Mouse (Mus musculus) cerebellum, postnatal 4 days (tissue): ENCODE results near the gene Ttyh1.
"Not testable (repeated sequence)": the region's sequence is repeated elsewhere in the genome, so short reads cannot be mapped to it uniquely, and the experiment has no call there.

ENCODE experiments used
- DNase-seq, 2 experiments: peaks; one replicate each; pipeline ENCODE4 v3.0.0; 2022; ENCODE audit warnings: low spot score in 2 of 2, mixed read lengths in 1 of 2

The Ttyh1 gene

DNA sequence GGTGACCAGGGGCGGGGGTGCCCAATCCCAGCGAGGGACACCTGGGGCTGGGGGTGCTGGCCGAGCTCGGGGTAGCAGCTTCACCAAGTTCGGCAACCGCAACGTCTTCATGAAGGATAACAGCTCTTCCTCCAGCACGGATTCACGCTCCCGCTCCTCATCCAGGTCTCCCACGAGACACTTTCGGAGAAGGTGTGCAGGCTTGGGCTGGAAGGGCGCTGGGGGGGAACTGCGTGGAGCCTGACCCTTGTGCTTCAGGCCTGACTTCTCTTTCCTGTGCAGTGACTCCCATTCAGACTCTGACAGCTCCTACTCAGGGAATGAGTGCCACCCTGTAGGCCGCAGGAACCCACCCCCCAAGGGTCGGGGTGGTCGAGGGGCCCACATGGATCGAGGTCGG lies 24.3 kb downstream of the Ttyh1 start:
- DNase-seq = no peak

DNA sequence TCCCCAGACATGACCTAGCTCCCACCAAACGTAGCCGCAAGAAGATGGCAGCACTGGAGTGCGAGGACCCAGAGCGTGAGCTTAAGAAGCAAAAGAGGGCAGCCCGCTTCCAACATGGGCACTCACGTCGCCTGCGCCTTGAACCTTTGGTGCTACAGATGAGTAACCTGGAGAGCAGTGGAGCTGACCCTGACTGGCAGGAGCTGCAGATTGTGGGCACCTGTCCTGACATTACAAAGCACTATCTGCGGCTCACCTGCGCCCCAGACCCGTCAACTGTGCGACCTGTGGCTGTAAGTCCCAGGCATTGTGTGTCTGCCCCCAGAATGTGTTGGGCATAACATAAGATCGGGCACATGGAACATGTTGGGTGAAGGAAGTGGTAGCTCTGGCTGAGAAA lies 24.8 kb downstream of the Ttyh1 start:
- no peak for DNase-seq

DNA sequence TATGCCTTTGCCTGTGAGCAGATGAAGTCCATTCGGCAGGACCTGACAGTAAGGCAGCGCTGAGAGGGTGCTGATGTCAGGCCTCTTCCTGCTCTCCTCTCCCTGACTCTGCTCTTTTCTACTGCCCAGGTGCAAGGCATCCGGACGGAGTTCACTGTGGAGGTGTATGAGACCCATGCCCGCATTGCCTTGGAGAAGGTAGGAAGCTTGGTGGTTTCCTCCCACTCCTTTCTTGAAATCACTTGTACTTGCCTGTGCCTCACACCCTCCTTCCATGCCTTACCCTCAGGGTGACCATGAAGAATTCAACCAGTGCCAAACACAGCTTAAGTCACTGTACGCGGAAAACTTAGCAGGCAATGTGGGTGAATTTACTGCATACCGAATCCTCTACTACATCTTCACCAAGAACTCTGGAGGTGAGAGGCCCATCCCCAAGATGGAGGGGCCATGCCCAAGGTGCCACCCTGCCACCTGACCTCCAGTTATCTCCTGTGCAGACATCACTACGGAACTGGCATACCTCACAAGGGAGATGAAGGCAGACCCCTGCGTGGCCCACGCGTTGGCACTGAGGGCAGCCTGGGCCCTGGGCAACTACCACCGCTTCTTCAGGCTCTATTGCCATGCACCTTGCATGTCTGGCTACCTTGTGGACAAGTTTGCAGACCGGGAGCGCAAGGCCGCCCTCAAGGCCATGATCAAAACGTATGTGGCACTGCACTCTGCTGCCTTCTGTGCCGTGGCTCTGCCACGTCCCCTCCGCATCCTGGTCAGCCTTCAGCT lies 25.8 kb downstream of the Ttyh1 start:
- DNase-seq = no peak

DNA sequence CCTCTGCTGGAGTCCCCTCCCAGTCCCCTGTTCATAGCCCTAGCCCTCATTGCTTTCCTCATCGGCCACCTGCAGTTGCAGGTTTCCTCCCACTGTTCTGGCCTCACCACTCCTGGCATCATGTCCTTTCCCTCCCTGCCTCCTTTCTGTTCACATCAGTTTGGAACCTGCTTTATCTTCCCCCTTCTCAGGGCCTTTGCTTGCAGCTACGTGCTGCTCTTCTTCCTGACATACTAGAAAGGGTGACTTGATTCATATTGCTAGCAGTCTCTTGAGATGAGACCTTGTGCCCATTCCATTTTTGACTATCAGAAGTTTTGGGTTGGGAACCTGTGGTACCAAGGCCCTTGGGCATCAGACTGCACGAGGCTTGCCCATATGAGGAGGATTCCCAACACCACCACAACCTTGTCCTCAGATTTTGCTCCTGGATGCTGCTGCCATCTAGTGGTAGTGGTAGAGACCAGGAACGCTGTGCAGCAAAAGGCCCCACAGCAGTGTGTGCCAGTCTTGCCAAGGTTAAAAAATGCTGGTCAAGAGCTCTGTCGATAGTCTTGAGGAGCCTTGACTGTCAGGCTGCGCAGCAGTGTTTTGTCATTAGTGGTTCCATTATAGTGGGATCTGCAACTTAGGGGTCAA lies 26.5 kb downstream of the Ttyh1 start:
- DNase-seq = no peak

DNA sequence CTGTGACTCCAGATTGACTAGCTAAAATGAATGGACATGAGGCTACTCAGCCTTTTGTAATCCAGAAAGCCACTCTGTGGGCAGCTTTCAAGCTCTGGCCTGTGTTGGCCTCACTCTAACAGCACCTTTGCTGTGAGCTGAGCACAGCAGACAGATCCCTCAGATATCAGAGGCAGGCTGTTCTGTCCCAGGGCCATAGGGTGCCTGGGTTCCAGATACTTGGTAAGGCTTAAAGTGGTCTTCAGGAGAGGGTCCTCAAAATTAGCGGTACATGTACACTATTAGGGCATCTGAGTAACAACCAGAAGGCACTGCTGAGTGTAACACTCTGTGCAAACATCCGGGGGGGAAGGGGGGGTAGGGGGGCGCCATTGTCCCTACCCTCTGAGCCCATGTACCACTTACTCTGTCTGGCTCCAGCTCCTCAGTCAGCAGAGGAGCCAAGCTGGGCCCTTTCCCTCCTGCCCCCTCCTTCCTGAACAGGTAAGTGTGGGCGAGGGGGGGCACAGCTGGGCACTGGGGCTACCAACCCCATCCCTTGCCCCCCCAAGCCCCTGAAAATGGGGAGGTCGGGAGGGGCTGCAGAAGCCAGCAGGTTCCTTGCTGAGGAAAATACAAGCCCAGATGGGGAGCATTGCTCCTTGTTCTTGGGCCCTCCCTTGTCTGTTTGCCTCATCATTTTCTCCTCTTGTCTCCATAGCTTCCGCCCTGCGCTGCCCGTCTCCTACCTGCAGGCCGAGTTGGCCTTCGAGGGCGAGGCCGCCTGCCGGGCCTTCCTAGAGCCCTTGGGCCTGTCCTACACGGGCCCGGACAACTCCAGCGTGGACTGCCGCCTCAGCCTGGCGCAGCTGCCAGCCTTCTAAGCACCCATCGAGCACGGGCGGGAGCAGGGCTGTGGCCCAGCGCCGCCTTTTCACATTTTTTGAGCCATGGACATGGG lies 27.3 kb downstream of the Ttyh1 start:
- no peak for DNase-seq

DNA sequence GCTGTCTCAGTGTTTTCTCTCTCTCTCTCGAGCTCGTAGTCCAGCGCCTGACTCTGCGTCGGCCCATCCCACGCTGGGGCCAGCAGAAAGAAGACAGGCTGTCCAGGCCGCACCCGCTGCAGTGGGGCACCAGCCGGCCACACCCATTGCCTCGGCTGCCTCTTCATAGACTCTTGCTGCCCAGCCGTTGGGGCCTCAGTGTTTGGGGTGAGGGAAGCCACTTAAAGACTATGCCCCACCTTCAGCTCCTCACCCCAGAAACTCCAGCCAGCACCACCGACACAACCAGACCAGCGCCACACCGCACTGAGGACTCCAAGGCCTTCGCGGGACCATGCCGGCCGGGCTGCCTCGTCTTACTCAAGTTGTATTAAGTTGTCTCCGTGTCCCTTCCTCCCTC lies 28.2 kb downstream of the Ttyh1 start:
- no peak for DNase-seq

DNA sequence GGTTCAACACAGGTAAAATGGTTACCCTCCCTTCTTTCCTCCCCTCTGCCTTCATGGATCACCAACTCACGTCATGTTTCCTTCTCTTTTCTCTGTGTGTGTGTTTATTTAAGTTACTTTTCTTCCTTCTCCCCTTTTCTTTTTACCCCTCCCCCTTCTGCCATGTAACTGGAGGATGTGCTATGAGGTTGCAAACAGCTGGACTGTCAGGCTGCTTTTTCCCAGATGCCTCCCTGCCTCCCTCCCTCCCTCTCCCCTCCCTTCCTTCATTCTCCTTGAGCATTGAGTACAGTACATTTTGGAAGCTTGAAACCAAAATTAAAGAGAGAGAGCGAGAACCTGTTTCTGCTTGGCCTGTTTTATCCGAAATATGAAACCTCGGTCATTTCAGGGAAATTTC lies 28.6 kb downstream of the Ttyh1 start:
- DNase-seq = no peak

DNA sequence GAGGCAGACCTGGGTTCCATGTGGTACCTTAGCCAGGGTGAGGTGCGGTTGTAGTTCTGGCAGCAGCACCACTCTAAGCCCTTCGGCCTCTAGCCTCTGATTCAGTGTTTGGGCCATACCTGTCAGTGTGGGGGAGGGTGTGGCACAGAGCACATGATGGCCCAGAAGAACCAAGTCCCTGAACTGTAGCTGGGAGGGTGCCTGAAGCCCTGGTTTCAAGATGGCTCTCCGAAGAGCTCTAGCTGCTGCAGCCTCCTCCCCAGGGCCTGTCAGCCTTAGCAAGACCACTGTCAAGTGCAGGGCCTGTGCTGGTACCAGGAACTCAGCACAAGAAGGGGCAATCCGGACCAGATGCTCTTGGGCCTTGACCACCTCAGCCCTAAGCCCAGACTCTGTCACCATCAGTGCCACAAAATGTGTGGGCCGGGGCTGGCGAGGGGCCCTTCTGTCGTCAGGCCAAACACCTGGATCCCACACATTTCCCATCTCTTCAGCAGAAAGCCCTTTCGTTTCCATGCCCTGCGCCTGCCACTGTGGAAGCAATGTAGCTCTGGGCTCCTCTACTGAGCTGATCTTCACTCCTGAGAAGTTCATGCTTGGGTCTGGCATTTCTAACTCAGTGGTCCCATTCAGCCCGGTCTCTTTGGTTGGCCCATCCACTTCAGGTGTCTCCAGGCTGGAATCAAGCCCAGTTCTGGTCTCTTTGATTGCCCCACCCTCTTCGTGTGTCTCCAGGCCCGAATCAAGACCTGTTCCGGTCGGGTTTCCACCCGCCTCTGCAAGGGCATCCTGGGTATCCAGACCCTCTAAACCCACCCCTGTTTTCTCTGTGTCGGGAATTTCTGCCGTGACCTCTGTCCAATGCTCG lies 29.4 kb downstream of the Ttyh1 start:
- no peak for DNase-seq

DNA sequence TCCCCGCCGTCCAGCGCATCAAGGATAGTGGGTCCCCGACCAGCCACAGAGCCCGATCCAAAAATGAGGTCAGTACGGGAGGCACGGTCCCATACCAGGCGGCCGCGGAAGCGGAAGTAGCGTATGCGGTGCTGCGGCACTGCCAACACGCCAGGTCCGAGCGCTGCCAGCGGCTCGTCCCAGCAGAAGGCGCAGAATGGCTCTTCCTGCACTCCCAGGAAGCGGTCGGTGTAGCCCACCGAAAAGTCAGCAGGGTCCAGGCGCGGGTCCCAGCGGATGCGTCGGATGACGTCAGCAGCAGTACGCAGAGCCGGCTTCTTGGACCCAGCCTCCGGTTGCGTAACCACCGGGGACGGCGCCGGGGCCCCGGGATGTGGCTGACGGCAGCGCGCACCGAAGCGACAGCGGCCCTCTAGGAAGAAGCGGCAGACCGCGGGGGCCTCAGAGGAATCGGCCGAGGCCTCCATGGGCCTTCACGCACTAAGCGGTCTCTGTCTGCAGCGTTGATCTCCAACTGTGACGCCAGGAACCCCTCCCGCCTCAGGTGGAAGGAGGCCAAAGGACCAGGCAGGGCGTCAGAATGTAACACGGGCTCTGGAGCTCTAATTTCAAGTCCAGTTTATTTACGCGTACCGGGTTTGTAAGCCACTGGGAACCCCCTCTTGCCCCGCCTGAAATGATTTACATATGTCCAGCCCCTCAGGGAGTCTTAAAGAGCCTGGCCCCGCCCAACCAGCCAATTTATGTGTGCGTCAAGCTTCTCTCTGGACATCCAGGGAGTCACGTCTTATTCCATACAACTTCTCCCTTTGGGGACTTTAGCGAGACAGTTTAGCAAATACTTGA lies 30.2 kb downstream of the Ttyh1 start:
- peak; percentile 58 to 75 for DNase-seq

DNA sequence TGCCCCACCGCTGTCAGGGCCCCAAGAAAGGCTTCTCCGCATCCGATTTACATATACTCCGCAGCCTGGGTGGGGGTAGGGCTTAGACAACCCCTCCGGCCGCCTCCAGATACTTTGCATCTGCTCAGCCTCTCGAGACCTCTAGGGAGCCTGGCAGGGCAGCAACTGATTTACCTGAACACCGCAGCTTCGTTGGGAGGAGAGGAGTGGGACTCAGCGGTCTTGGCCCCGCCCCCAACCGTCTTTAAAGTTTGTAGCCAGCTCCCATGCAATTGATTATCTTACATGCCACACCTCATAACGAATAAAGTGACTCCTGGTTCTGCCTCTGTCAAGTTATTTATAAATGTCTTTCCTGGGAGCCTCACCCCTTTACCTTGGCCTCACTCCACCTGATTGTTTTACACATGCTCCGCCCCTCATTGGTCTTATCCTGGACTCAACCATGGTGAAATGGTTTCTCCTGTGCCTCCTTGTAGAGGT lies 30.9 kb downstream of the Ttyh1 start, which contains the start of gene Leng9:
Leng9 (minus strand) TSS at position 316 of the 483 bp plus-strand sequence.
- DNase-seq = no peak

DNA sequence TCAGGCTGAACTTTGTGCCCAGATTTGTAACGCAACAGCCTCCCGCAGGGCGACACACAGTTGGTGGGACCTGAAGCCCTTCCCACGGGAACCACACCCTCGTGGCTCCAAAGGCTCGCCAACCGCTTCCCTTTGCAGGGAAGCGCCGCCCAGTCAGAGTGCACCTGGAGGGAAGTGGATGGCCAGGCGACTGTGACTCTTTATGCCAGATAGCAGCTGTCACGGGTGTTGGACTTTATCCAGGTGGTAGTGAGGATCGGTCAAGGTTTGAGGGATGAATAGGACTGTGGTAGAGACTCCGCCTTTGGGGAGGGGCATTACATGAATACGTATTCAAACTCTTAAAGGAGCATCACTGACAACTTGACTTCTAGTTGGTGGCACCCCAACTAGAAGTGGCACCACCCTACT lies 31.6 kb downstream of the Ttyh1 start:
- no peak for DNase-seq

DNA sequence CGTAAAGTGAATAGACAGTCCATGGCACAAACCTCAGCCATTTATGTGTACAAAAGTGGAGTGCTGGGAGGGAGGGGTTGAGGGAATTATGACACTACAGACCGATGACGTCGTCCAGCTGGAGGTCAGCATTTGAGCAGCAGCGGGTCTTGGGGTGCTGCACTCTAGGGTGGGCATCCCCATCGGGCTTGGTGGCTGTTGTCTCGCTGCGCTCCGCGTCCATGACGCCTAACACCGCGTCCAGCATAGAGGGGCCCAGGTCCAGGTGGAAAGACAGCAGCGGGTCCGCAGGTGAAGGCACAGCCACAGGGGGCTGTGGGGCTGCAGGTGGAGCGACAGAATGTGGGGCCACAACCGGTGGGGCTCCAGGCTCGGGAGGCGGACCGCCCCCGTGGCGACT lies 32.0 kb downstream of the Ttyh1 start:
- DNase-seq = no peak

DNA sequence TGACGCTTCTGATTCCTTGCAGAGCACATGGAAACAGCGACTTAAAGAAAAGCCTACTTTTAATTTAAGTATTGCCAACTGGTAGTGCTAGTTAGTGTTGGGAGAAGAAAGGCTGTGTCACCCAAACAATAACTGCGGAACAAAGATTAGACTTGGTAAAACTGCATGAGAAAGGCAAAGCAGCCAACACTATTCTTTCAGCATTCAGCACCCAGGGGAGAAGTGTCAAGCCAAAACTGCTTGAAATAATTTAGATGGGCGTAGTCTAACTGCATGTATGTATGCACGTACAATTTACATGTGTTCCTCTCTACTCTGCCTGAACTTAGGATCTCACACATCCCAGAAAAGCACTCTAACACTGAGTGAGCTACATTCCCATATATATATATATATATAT lies 35.1 kb downstream of the Ttyh1 start:
- DNase-seq = no peak

DNA sequence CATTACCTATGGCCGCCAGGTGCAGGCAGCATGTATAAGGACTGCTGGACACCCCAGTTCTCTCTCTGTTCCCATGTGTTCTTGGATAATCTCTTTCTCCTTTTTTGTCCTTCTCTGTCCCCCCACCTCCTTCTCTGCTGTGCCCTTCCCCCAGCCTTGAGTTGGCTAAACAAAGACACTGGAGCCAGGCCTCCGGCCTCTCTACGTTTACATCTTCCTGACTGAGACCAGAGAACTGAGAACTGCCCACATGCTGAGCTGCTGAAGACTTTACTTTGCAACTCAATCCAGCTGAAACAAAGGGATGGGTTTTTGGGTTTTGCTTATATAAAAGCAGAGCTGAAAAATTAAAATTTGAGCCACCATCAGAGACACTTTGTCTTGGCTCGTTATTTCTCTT lies 35.8 kb downstream of the Ttyh1 start:
- DNase-seq = no peak

DNA sequence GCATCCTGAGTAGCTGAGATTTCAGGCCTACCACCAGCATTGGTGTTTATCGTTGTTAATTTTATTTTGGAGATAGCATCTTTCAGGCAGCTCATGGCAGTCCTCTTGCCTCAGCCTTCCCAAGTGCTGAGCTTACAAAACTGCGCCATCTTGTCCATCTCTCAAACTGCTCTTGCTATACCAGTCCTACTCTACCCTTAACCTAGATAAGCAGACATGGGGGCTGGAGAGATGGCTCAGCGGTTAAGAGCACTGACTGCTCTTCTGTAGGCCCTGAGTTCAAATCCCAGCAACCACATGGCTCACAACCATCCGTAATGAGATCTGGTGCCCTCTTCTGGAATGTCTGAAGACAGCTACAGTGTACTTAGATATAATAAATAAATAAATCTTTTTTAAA lies 42.4 kb downstream of the Ttyh1 start:
- not testable (repeated sequence) for DNase-seq

DNA sequence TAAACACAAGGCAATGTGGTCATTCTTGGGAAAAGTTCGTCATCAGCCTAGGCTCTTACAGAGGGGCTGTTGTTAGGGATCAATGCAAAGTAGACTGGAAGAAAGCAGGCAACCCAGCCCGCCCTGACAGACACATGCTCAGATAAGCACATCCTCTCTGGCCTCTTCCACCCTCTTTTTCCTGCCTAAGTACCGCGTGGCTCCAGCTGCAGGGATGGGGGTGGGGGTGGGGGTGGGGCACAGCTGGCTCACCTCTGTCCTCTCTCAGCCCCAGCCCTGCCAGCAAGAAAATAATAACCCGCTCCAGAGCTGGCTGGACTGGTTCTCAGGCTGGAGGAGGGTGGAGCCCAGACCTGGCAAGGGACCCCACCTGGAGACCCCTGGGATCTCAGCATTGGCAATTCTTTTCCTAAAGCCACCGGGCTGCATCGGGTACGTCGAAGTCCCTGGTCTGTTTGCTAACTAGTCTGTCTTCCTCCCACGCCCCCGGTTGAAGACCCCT lies 44.4 kb downstream of the Ttyh1 start:
- no peak for DNase-seq

DNA sequence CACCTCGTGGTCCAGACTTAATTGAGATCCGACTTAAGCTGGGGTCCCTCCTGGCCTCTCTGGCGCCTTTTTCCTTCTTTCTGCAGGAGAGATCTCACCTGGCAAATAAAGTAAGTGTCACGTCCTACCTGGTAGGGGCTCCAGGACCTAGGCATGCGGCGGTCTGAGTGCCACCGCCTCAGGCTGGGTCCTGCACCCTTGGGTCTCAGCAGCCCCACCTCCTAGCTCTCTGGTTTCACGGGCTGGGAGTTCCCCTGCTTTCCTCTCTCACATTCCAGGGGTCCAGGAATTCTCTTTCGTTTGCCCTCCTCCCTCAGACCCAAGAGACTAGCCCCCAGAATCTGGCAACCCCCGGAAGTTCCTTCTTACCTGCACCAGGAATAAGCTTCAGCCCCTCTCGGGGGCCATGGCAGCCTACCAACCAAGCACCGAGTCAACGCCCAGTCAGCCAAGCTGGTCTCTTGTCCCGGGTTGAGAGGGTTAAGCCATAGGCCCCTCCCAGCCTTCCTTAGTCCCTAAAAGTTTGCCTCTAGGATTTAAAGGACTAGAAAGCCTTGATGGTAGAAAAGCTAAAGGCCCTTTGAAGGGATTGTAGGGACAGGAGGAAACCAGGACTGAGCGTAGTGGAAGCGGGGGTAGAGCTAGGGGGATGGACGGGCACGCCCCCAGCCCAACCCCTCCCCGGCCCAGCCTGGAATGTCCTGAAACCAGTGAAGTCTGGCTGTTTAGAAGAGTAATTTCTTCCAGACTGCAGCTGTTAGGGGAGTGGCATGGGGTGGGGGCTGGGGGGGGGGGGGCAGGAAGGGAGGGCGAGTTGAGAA lies 45.1 kb downstream of the Ttyh1 start, which contains the start of gene Cdc42ep5:
Cdc42ep5 (minus strand) TSS at position 771 of the 821 bp plus-strand sequence.
- DNase-seq = no peak

DNA sequence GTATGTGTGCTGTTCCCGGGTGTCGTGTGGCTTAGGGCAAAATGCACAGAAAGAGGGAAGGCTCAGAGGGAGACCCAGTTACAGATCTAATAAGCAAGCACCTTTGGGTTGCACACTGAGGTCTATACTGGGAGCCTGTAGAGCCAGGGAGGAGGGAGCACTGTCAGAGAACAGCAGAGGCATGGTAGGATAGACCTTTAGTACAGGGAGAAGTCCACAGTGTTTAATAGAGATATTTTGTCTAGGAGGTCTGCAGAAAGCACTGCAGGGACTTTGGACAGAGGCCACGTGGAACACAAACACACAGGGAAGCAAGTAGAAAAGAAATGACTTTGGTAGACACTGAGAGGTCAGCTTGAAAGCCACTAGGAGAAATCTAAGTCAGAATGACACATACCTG lies 46.1 kb downstream of the Ttyh1 start:
- no peak for DNase-seq

DNA sequence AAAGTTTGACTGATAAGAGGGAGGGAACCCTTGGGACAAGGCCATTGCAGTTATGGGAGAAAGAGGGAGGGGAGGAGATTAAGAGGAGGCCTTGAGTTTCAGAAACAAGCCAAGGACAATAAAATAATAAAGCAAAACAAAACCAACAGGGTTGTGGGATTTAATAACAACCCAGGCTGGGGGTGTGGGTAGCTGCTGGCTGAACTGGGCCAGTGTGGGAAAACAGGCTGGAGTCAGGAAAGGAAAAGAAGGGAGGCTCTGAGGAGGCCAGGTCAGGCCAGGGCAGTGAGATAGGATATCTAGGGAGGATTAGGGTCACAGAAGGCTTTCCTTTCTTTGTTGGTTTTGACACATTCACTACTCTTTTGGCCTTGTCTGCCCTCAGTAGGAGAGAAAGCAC lies 47.9 kb downstream of the Ttyh1 start:
- no peak for DNase-seq
